Mouse (Mus musculus) MEL (cell line): ENCODE data around the gene Slfn8.

Source experiments
- CTCF ChIP-seq, 3 experiments: IDR thresholded peaks in 2 of 3; conservative IDR thresholded peaks in 1 of 3; 2 replicates each; pipeline ENCODE4 v1.5.1; 2011 to 2012; ENCODE audit warnings: low read length in 3 of 3, low read depth in 2 of 3, mild to moderate bottlenecking in 2 of 3, improper control_type of control experiment in 1 of 3, inconsistent platforms in 1 of 3, mixed read lengths in 1 of 3, moderate library complexity in 1 of 3; ENCODE audit not compliant: control insufficient read depth in 1 of 3, insufficient read depth in 1 of 3, poor library complexity in 1 of 3, severe bottlenecking in 1 of 3
- EP300 ChIP-seq, 2 experiments: IDR thresholded peaks; 2 replicates each; pipeline ENCODE4 v1.6.1; 2011; ENCODE audit warnings: improper control_type of control experiment in 2 of 2, low read length in 2 of 2, low read depth in 1 of 2, mild to moderate bottlenecking in 1 of 2
- ETS1 ChIP-seq: IDR thresholded peaks from 2 replicates; pipeline ENCODE4 v1.6.1; 2012; ENCODE audit warnings: low read depth, mild to moderate bottlenecking, inconsistent platforms, low read length, improper control_type of control experiment, moderate library complexity
- JUND ChIP-seq: IDR thresholded peaks from 2 replicates; pipeline ENCODE4 v1.6.1; 2011; ENCODE audit warnings: low read depth, mild to moderate bottlenecking, improper control_type of control experiment, low read length

GRCm38 (mm10) chr11:82987621-82988020, 33.0 kb downstream of the Slfn8 start:
- no peak for TF ChIP-seq EP300 (IDR thresholded peaks at IDR 0.05; ENCODE audit: low read depth in 1 of 2, low read length in 2 of 2)
- TF ChIP-seq CTCF (IDR thresholded peaks at IDR 0.05 in 2 of 3, conservative IDR thresholded peaks at IDR 0.05 in 1 of 3; ENCODE audit: control insufficient read depth in 1 of 3, insufficient read depth in 1 of 3, low read depth in 2 of 3, low read length in 3 of 3, poor library complexity in 1 of 3, severe bottlenecking in 1 of 3), result no peak
- no peak for TF ChIP-seq ETS1
- no peak for TF ChIP-seq JUND
